Mouse (Mus musculus) spleen, adult 12 weeks (tissue): ENCODE data around the gene Tbck.

Source experiments
- DNase-seq: peaks from one replicate; pipeline ENCODE4 v3.0.0; 2022; ENCODE audit warnings: low spot score

Tbck gene

GRCm38 (mm10) chr3:132766033-132766726 lies 82.2 kb downstream of the Tbck start:
- DNase-seq, result no peak

- DNase-seq, result no peak
These were observed 88.1 kb downstream of the Tbck start for GRCm38 (mm10) chr3:132772054-132772453.

- no peak for DNase-seq
These were observed 92.7 kb downstream of the Tbck start for GRCm38 (mm10) chr3:132776686-132777085.

DNA sequence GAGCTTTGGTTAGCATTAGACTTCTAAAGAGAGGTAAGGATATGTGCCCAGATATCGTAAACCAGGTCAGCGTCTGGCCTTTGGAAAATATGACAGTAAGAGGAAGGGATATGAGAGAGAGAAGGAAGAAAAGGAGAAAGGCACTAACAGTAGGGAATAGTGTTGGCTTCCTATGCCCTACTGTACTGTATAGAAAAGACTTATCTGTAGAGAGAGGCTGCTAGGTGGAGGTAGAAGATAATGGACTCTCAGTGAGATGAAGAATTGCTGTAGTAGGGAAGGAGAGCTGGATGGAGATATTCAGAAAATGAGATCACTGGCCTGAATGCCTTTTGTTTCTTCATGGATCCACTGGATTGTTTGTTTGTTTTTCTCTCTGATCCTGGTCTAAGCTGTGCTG lies 97.2 kb downstream of the Tbck start:
- no peak for DNase-seq

- no peak for DNase-seq
These were observed 99.1 kb downstream of the Tbck start for GRCm38 (mm10) chr3:132783087-132783486.

GRCm38 (mm10) chr3:132784732-132785131 lies 100.8 kb downstream of the Tbck start:
- no peak for DNase-seq

DNA sequence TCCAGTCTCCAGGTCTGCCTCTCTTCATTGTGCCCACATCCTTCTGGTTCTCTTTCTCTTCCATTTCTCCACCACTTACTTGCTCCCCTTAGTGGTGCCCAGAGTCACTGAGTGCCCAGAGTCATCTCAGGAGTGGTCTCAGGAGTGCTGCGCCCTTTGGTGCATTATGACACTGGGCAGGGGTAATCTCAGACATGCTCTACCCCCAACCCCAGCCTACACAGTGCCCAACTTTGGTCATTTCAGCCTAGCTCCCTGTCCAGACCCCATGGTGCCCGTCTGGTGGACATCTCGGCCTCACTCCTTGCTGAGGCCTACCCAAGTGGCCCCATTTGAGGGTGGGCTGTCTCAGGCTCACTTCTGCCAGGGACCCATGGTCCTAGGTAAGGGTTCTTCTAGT lies 102.7 kb downstream of the Tbck start:
- DNase-seq, result no peak

DNA sequence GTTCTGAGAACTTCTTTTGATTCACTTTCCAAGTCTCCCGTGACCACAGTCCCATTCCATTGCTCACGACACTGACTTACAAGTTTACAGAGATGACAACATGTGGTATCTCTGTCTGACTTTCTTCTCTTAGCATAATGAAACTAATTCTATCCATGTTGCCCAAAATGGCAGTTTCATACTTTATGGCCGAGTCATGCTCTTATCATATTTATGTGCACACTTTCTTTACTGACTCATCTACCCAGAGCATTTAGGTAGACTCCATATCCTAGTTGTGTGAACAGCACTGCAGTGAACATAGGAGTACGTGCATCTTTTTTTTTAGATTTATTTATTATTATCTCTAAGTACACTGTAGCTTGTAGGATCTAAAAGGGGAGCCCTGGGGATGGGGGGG lies 103.8 kb downstream of the Tbck start:
- DNase-seq, result no peak

DNA sequence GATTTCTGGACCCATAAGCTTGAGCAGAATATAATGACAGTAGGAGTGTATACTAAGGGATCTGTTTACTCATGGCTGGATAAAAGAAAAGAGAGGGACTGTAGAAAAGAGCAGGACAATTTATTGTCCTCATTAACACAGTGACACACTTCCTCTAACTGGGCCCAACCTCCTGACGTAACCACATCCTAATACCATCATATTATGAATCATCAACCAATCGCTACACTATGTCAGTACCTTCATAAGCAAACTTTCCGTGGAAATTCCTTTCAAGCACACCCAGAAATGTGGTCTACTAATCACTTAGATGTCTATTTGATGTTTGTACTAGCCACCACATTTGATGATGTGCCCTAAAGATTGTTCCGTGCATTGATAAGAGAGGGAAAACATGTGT lies 107.2 kb downstream of the Tbck start:
- no peak for DNase-seq

DNA sequence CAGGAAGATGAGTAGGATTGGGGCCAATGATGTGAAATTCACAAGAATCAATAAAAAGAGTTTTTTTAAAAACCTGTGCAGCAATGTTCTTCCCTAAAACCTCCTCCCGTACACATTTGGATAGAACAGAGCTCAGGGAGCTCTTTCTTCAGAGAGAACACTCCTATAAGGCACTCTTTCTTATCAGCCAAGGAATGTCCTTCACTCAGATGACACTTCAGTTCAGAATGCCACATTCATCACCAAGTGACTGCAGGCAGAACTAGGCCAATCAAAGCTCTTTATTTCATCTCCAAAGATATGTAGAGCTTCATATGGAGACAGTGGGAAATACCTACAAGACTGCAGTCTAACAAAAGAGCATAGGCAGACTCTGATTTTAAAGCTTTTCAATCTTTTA lies 116.3 kb downstream of the Tbck start:
- DNase-seq, result no peak

GRCm38 (mm10) chr3:132801910-132802309 lies 118.0 kb downstream of the Tbck start:
- DNase-seq, result no peak

DNA sequence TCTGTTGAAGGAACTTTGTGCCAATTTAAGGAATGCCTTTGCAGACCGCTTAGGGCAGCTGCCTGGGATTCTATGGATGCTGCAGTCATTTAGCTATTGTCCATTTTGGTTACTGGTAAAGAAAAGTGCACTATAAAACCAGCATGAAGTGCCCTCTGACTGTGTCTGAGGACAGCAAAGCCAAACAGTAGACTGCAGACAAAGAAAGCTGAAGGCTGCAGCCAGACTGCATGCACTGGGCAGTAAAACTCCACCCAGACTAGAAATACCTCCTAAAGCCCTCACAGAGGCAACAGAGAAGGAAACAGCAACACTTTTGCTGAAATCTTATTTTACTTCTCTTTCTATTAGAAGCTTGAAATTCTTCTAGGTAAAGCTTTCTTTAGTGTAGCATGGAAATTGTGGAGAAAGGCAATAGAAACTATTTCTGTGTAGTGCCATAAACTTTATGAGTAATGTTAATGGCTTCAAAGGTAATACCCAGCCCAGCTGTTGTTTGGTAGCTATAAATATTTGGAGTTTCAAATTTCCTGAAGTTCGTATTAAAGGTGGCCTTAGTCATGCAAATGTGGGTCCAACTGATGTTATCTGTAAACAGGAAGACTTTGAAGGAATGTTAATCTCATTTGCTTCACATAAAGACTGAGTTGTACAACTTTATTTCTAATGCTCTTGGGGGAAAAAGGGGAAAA lies 124.1 kb downstream of the Tbck start:
- no peak for DNase-seq

GRCm38 (mm10) chr3:132808951-132809350 lies 125.0 kb downstream of the Tbck start:
- DNase-seq, result no peak

- no peak for DNase-seq
These were observed 127.8 kb downstream of the Tbck start for GRCm38 (mm10) chr3:132811791-132812190.

GRCm38 (mm10) chr3:132812356-132812755 lies 128.4 kb downstream of the Tbck start:
- DNase-seq, result no peak

- DNase-seq, result no peak
These were observed 129.2 kb downstream of the Tbck start for GRCm38 (mm10) chr3:132813147-132813546.

GRCm38 (mm10) chr3:132813706-132814497 lies 130.0 kb downstream of the Tbck start:
- DNase-seq, result no peak

DNA sequence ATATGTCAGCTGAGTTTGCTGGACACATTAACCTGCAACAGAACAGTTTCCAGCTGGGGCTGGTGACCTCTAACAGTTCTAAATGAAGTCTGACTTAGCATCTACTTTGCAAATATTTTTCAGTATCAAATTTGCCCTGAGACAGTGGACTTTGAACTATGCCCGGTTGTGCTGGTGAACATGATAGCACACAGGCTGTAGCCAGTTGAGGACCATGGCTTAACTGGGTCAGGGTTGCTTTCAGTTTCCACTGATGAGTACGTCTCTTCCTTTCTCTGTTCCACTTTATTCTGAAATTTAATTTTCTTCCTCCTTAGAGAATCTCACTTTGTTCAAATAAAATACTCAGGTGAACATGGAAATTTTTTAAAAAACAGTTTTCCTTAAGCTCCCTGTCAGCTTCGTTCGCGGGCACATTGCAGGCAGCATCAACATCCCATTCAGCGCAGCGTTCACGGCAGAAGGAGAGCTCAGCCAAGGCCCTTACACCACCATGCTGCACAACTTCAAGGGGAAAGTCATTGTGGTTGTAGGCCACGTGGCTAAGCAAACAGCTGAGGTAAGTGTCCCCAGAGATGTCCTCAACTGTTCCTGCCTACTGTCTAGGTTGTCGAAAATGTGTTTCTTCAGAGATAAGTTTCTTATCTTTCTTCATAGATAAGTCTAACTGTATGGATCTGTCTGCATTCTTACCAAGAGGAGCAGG lies 131.0 kb downstream of the Tbck start:
- DNase-seq, result no peak

DNA sequence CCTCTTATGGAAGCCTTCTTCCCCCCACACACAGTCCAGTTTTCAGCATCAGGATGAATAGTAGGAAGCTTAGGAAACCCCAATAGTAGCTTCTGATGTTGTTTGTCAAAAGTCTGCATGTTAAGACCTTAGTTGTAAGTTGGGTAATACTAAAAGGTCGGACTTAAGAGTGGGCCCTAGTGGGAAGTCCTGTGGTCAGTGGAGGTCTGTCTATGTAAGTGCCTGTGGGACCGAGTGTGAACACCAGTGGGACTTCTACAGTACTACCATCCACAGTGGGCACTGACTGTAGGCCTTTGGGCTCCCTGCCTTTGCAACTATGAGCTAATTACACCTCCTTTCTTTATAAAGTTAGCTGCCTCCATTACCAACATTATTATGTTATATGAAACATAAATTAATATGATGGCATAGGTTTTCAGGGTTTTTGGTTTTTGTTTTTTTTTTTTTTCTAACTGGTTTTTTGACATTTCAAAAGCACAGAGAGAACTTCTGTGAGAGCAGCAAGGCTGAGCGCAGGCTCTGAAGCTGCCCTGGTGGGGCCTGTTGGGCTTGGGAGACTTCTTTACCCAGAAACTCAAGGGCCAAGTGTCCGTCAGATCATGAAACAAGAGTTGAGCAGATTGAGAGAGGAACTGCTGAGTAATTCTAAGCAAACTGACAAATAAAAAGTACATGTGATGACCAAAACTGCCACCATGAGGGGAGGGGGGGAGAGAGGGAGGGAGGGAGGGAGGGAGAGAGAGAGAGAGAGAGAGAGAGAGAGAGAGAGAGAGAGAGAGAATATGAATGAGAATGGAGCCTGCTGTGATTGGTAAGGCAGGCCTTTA lies 131.8 kb downstream of the Tbck start:
- DNase-seq, result no peak

- no peak for DNase-seq
These were observed 135.5 kb downstream of the Tbck start for GRCm38 (mm10) chr3:132819408-132819807.

GRCm38 (mm10) chr3:132831179-132831873 lies 147.4 kb downstream of the Tbck start:
- no peak for DNase-seq
